Mouse (Mus musculus): ENCODE measurements around the gene Cdc123. TPM values are rescaled to one million over a fixed set of nuclear protein-coding genes. Genes with fewer than 3 reads are reported as not detected.

Cdc123 gene
- total and polyA plus RNA-seq, 2 experiments from 2014 or later, result 52.6 to 161 TPM

GRCm38 (mm10) chr2:5768946-5769345 is 76.0 kb downstream of the Cdc123 start:
- TF ChIP-seq CTCF (IDR thresholded peaks at IDR 0.05; ENCODE audit: low read depth) (no peak), EP300 (IDR thresholded peaks at IDR 0.05; ENCODE audit: low read depth) (no peak)
- Histone ChIP-seq H3K27me3 (ENCODE audit: control insufficient read depth, insufficient read depth, low read length) (no peaks in the 10 kb centered on the region), H3K4me1 (ENCODE audit: control insufficient read depth, insufficient read depth) (no peaks in the 10 kb centered on the region), H3K9ac (replicated peaks; ENCODE audit: low read depth, low read length) (no peak overlapping the region), H3K4me2 (ENCODE audit: low read depth, low read length) (no peak overlapping the region), H3K9me3 (replicated peaks; ENCODE audit: control insufficient read depth, low read length) (no peaks in the 10 kb centered on the region), H3K27ac (ENCODE audit: low read depth) (no peak overlapping the region), H3K36me3 (replicated peaks; ENCODE audit: control insufficient read depth, insufficient read depth, low read length) (no peaks in the 10 kb centered on the region), H3K4me3 (ENCODE audit: low read depth, low read length) (no peak overlapping the region)
- DNase-seq (ENCODE audit: low spot score) (no peak), ATAC-seq (ENCODE audit: insufficient read depth, low read depth) (no peak)
- 80% methylated on average over 4 of the region's 4 CpGs for WGBS

- 92% methylated on average over 3 of the region's 3 CpGs for WGBS
- H3K4me3 ChIP-seq (ENCODE audit: low read depth, low read length), result no peak overlapping the region
- no peak overlapping the region for H3K4me2 ChIP-seq (ENCODE audit: low read depth, low read length)
- no peak for DNase-seq (ENCODE audit: low spot score)
- no peak overlapping the region for H3K27ac ChIP-seq (ENCODE audit: low read depth)
- H3K9ac ChIP-seq (replicated peaks; ENCODE audit: low read depth, low read length), result no peak overlapping the region
- no peaks in the 10 kb centered on the region for H3K4me1 ChIP-seq (ENCODE audit: control insufficient read depth, insufficient read depth)
- no peaks in the 10 kb centered on the region for H3K9me3 ChIP-seq (replicated peaks; ENCODE audit: control insufficient read depth, low read length)
- TF ChIP-seq CTCF (IDR thresholded peaks at IDR 0.05; ENCODE audit: low read depth), result no peak
- no peak for TF ChIP-seq EP300 (IDR thresholded peaks at IDR 0.05; ENCODE audit: low read depth)
- no peak for ATAC-seq (ENCODE audit: insufficient read depth, low read depth)
- H3K36me3 ChIP-seq (replicated peaks; ENCODE audit: control insufficient read depth, insufficient read depth, low read length), result no peaks in the 10 kb centered on the region
- H3K27me3 ChIP-seq (ENCODE audit: control insufficient read depth, insufficient read depth, low read length), result no peaks in the 10 kb centered on the region
Measured at GRCm38 (mm10) chr2:5762031-5762430, 82.9 kb downstream of the Cdc123 start.

GRCm38 (mm10) chr2:5760479-5761008 is 84.4 kb downstream of the Cdc123 start:
- Histone ChIP-seq H3K27me3 (ENCODE audit: control insufficient read depth, insufficient read depth, low read length) (no peaks in the 10 kb centered on the region), H3K27ac (ENCODE audit: low read depth) (no peak overlapping the region), H3K36me3 (replicated peaks; ENCODE audit: control insufficient read depth, insufficient read depth, low read length) (no peaks in the 10 kb centered on the region), H3K9ac (replicated peaks; ENCODE audit: low read depth, low read length) (no peak overlapping the region), H3K4me3 (ENCODE audit: low read depth, low read length) (no peak overlapping the region), H3K9me3 (replicated peaks; ENCODE audit: control insufficient read depth, low read length) (no peaks in the 10 kb centered on the region), H3K4me2 (ENCODE audit: low read depth, low read length) (no peak overlapping the region), H3K4me1 (ENCODE audit: control insufficient read depth, insufficient read depth) (no peaks in the 10 kb centered on the region)
- WGBS, result 86% methylated on average over 8 of the region's 8 CpGs
- ATAC-seq (ENCODE audit: insufficient read depth, low read depth), result no peak
- DNase-seq (ENCODE audit: low spot score), result no peak
- TF ChIP-seq EP300 (IDR thresholded peaks at IDR 0.05; ENCODE audit: low read depth), result no peak
- no peak for TF ChIP-seq CTCF (IDR thresholded peaks at IDR 0.05; ENCODE audit: low read depth)

GRCm38 (mm10) chr2:5758569-5758968 is 86.4 kb downstream of the Cdc123 start:
- DNase-seq (ENCODE audit: low spot score), result no peak
- H3K4me2 ChIP-seq (ENCODE audit: low read depth, low read length), result no peak overlapping the region
- H3K27ac ChIP-seq (ENCODE audit: low read depth), result no peak overlapping the region
- 75% methylated on average over 2 of the region's 2 CpGs for WGBS
- no peak overlapping the region for H3K9ac ChIP-seq (replicated peaks; ENCODE audit: low read depth, low read length)
- no peaks in the 10 kb centered on the region for H3K27me3 ChIP-seq (ENCODE audit: control insufficient read depth, insufficient read depth, low read length)
- H3K4me3 ChIP-seq (ENCODE audit: low read depth, low read length), result no peak overlapping the region
- H3K9me3 ChIP-seq (replicated peaks; ENCODE audit: control insufficient read depth, low read length), result no peaks in the 10 kb centered on the region
- H3K36me3 ChIP-seq (replicated peaks; ENCODE audit: control insufficient read depth, insufficient read depth, low read length), result no peaks in the 10 kb centered on the region
- no peak for ATAC-seq (ENCODE audit: insufficient read depth, low read depth)
- TF ChIP-seq EP300 (IDR thresholded peaks at IDR 0.05; ENCODE audit: low read depth) (no peak), CTCF (IDR thresholded peaks at IDR 0.05; ENCODE audit: low read depth) (0 out of 2 replicates have a peak, but pooled peaks have one; percentile 6)
- no peaks in the 10 kb centered on the region for H3K4me1 ChIP-seq (ENCODE audit: control insufficient read depth, insufficient read depth)

- ATAC-seq (ENCODE audit: insufficient read depth, low read depth) (no peak), DNase-seq (ENCODE audit: low spot score) (no peak)
- no peaks in the 10 kb centered on the region for H3K9me3 ChIP-seq (replicated peaks; ENCODE audit: control insufficient read depth, low read length)
- no peaks in the 10 kb centered on the region for H3K36me3 ChIP-seq (replicated peaks; ENCODE audit: control insufficient read depth, insufficient read depth, low read length)
- no peak for TF ChIP-seq CTCF (IDR thresholded peaks at IDR 0.05; ENCODE audit: low read depth)
- TF ChIP-seq EP300 (IDR thresholded peaks at IDR 0.05; ENCODE audit: low read depth), result no peak
- H3K4me3 ChIP-seq (ENCODE audit: low read depth, low read length), result no peak overlapping the region
- H3K9ac ChIP-seq (replicated peaks; ENCODE audit: low read depth, low read length), result no peak overlapping the region
- no peak overlapping the region for H3K27ac ChIP-seq (ENCODE audit: low read depth)
- no peaks in the 10 kb centered on the region for H3K4me1 ChIP-seq (ENCODE audit: control insufficient read depth, insufficient read depth)
- H3K27me3 ChIP-seq (ENCODE audit: control insufficient read depth, insufficient read depth, low read length), result no peaks in the 10 kb centered on the region
- no peak overlapping the region for H3K4me2 ChIP-seq (ENCODE audit: low read depth, low read length)
- WGBS, result 83% methylated on average over 3 of the region's 3 CpGs
Measured at GRCm38 (mm10) chr2:5750872-5751271, 94.1 kb downstream of the Cdc123 start.

GRCm38 (mm10) chr2:5749210-5749609 is 95.8 kb downstream of the Cdc123 start:
- no peak for DNase-seq (ENCODE audit: low spot score)

More at GRCm38 (mm10) chr2:5749210-5749609, 95.8 kb downstream of the Cdc123 start:
- Histone ChIP-seq H3K4me3 (ENCODE audit: low read depth, low read length) (no peak overlapping the region), H3K4me2 (ENCODE audit: low read depth, low read length) (no peak overlapping the region), H3K36me3 (replicated peaks; ENCODE audit: control insufficient read depth, insufficient read depth, low read length) (no peaks in the 10 kb centered on the region), H3K27ac (ENCODE audit: low read depth) (no peak overlapping the region), H3K27me3 (ENCODE audit: control insufficient read depth, insufficient read depth, low read length) (no peaks in the 10 kb centered on the region), H3K4me1 (ENCODE audit: control insufficient read depth, insufficient read depth) (no peaks in the 10 kb centered on the region), H3K9me3 (replicated peaks; ENCODE audit: control insufficient read depth, low read length) (no peaks in the 10 kb centered on the region), H3K9ac (replicated peaks; ENCODE audit: low read depth, low read length) (no peak overlapping the region)
- ATAC-seq (ENCODE audit: insufficient read depth, low read depth), result no peak
- TF ChIP-seq CTCF (IDR thresholded peaks at IDR 0.05; ENCODE audit: low read depth) (no peak), EP300 (IDR thresholded peaks at IDR 0.05; ENCODE audit: low read depth) (no peak)
- 66% methylated on average over 6 of the region's 6 CpGs for WGBS
